Mouse (Mus musculus) midbrain, embryonic 13.5 days (tissue): ENCODE measurements at regions not wholly inside any gene's neighbourhood (a gene's known extent, or its start where the extent isn't known, plus 50 kb on each side); places are given as distances from the start of the nearest gene placed in this dataset.

Source experiments
- ATAC-seq: fragments of 200-750 bp; cut with Nextera tagmentation; 2 replicates; pipeline ENCODE4 v1.8.0; 2017; ENCODE audit warnings: mild to moderate bottlenecking, moderate TSS enrichment, moderate library complexity
- H3K27ac ChIP-seq: fragments of 300-500 bp; sonication (generic); 2 replicates; pipeline ENCODE4 v1.5.1; 2015; ENCODE audit warnings: inconsistent platforms, mild to moderate bottlenecking, moderate library complexity
- H3K27me3 ChIP-seq: fragments of 300-500 bp; sonication (generic); 2 replicates; pipeline ENCODE4 v1.6.1; 2015; ENCODE audit warnings: mild to moderate bottlenecking, inconsistent platforms
- H3K36me3 ChIP-seq: fragments of 300-500 bp; sonication (generic); 2 replicates; pipeline ENCODE4 v1.6.1; 2015; ENCODE audit warnings: mild to moderate bottlenecking, inconsistent platforms
- H3K4me1 ChIP-seq: fragments of 300-500 bp; sonication (generic); replicated peaks from 2 replicates; pipeline ENCODE4 v1.6.1; 2015; ENCODE audit warnings: inconsistent platforms
- H3K4me2 ChIP-seq: fragments of 300-500 bp; sonication (generic); replicated peaks from 2 replicates; pipeline ENCODE4 v1.6.1; 2015; ENCODE audit warnings: moderate library complexity, mild to moderate bottlenecking, inconsistent platforms
- H3K4me3 ChIP-seq: fragments of 300-500 bp; sonication (generic); replicated peaks from 2 replicates; pipeline ENCODE4 v1.5.1; 2015; ENCODE audit warnings: mild to moderate bottlenecking, inconsistent platforms
- H3K9ac ChIP-seq: fragments of 300-500 bp; sonication (generic); replicated peaks from 2 replicates; pipeline ENCODE4 v1.6.1; 2015; ENCODE audit warnings: mild to moderate bottlenecking, inconsistent platforms
- H3K9me3 ChIP-seq: fragments of 300-500 bp; sonication (generic); 2 replicates; pipeline ENCODE4 v1.6.1; 2016; ENCODE audit warnings: mild to moderate bottlenecking, inconsistent platforms
- WGBS: fragments of 180-500 bp; shearing (Covaris S2); methylation state at CpG from one replicate; pipeline ENCODE4 v1.1.7; 2015; 5-methylcytosine and 5-hydroxymethylcytosine counted together

DNA sequence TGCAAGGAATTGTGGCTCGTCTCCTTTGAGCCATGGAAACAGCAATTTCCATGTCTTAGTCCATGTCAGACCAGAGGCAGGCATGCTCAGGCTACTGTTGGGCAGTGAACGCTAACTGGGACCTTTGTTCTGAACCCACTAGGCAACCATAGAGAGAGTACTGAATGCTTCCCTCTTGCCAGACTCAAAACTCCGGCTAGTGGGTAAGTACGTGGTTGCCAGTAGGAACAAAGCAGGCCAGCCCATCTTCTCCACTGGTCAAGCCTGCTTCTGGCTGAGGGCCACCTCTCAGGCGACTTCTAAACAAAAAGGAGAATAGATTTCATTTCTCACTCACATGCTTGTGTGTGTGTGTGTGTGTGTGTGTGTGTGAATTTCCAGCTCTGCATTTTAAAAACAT lies 163.8 kb upstream of the Maf start:
- peaks cover 3% of the 10 kb centered on the region; the same call in 1 of the 2 replicates for H3K27me3 ChIP-seq
- no peak overlapping the region for H3K9ac ChIP-seq
- H3K27ac ChIP-seq: no peak overlapping the region
- no peak overlapping the region for H3K4me3 ChIP-seq
- 0 out of 2 replicates have a peak, but pooled peaks cover 3% of the 10 kb centered on the region for H3K4me1 ChIP-seq
- no peaks in the 10 kb centered on the region for H3K36me3 ChIP-seq
- 64% methylated on average over 5 of the region's 5 CpGs for WGBS
- ATAC-seq: no peak
- H3K4me2 ChIP-seq: no peak overlapping the region
- H3K9me3 ChIP-seq: no peaks in the 10 kb centered on the region

GRCm38 (mm10) chr8:115861381-115861780 lies 153.8 kb upstream of the Maf start:
- Histone ChIP-seq H3K36me3 (no peaks in the 10 kb centered on the region), H3K27me3 (no peaks in the 10 kb centered on the region), H3K4me2 (no peak overlapping the region), H3K4me1 (no peaks in the 10 kb centered on the region), H3K9ac (no peak overlapping the region), H3K4me3 (no peak overlapping the region), H3K9me3 (no peaks in the 10 kb centered on the region), H3K27ac (no peak overlapping the region)
- WGBS: 94% methylated on average over 3 of the region's 3 CpGs
- no peak for ATAC-seq

GRCm38 (mm10) chr8:115859406-115859805 lies 151.8 kb upstream of the Maf start:
- H3K9me3 ChIP-seq: no peaks in the 10 kb centered on the region
- no peak overlapping the region for H3K4me2 ChIP-seq
- no peaks in the 10 kb centered on the region for H3K27me3 ChIP-seq
- 93% methylated on average over 8 of the region's 8 CpGs for WGBS
- H3K9ac ChIP-seq: no peak overlapping the region
- no peaks in the 10 kb centered on the region for H3K4me1 ChIP-seq
- no peak for ATAC-seq
- H3K36me3 ChIP-seq: no peaks in the 10 kb centered on the region
- H3K4me3 ChIP-seq: no peak overlapping the region
- H3K27ac ChIP-seq: no peak overlapping the region

- WGBS: 93% methylated on average over 10 of the region's 10 CpGs
- Histone ChIP-seq H3K9ac (no peak overlapping the region), H3K36me3 (no peaks in the 10 kb centered on the region), H3K4me2 (no peak overlapping the region), H3K27me3 (no peaks in the 10 kb centered on the region), H3K4me3 (no peak overlapping the region), H3K9me3 (no peaks in the 10 kb centered on the region), H3K4me1 (no peaks in the 10 kb centered on the region), H3K27ac (no peak overlapping the region)
- no peak for ATAC-seq
Measured at GRCm38 (mm10) chr8:115856816-115857215, 149.2 kb upstream of the Maf start.

DNA sequence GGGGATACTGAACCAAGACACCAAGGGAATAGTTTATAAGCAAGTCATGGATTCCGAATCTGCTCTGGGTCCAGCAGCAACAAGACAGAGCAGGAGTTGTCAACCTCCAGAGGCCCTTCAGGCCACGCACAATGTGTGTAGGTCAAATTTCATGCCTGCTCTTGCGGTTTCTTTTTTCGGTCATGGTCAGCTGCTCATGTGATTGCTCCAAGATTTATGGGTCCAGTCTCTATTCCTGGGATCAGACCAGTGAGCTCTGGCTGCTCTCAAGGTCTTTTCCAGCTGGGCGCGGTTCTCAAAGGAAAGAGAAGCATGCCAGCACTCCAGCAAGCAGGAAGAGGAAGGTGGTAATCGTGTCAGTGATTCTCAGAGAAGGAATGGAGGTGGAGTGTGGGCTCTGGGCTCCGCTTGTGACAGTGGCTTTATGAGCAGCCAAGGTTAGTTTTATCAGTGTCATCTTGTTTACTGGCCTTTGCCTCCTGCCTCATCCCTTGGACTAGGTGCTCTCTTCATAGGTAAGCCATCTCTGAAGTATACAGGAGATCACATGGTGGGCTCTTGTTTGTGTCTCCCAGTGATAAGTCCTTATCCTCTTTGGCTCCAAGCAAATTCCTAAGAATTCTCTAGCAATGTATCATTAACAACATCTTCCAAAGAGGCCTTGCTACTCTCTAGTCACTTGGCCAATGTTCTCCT lies 148.5 kb upstream of the Maf start:
- 93% methylated on average over 8 of the region's 8 CpGs for WGBS
- H3K4me3 ChIP-seq: no peak overlapping the region
- ATAC-seq: no peak

GRCm38 (mm10) chr8:115854209-115854900 lies 146.8 kb upstream of the Maf start:
- no peaks in the 10 kb centered on the region for H3K36me3 ChIP-seq
- no peaks in the 10 kb centered on the region for H3K27me3 ChIP-seq
- 91% methylated on average over 9 of the region's 9 CpGs for whole genome bisulfite sequencing
- ATAC-seq: no peak
- no peak overlapping the region for H3K4me3 ChIP-seq
- no peak overlapping the region for H3K4me2 ChIP-seq
- no peak overlapping the region for H3K9ac ChIP-seq
- H3K9me3 ChIP-seq: no peaks in the 10 kb centered on the region
- no peak overlapping the region for H3K27ac ChIP-seq
- no peaks in the 10 kb centered on the region for H3K4me1 ChIP-seq

More for the DNA sequence above, 148.5 kb upstream of the Maf start:
- H3K36me3 ChIP-seq: no peaks in the 10 kb centered on the region
- no peak overlapping the region for H3K4me2 ChIP-seq
- H3K27ac ChIP-seq: no peak overlapping the region
- no peaks in the 10 kb centered on the region for H3K9me3 ChIP-seq
- no peaks in the 10 kb centered on the region for H3K27me3 ChIP-seq
- no peak overlapping the region for H3K9ac ChIP-seq
- no peaks in the 10 kb centered on the region for H3K4me1 ChIP-seq

GRCm38 (mm10) chr8:115850552-115850951 lies 143.0 kb upstream of the Maf start:
- Histone ChIP-seq H3K27me3 (no peaks in the 10 kb centered on the region), H3K4me2 (no peak overlapping the region), H3K36me3 (no peaks in the 10 kb centered on the region), H3K9ac (no peak overlapping the region), H3K4me1 (no peaks in the 10 kb centered on the region), H3K4me3 (no peak overlapping the region), H3K27ac (no peak overlapping the region), H3K9me3 (no peaks in the 10 kb centered on the region)
- no peak for ATAC-seq
- 67% methylated on average over 1 of the region's 1 CpGs for WGBS

DNA sequence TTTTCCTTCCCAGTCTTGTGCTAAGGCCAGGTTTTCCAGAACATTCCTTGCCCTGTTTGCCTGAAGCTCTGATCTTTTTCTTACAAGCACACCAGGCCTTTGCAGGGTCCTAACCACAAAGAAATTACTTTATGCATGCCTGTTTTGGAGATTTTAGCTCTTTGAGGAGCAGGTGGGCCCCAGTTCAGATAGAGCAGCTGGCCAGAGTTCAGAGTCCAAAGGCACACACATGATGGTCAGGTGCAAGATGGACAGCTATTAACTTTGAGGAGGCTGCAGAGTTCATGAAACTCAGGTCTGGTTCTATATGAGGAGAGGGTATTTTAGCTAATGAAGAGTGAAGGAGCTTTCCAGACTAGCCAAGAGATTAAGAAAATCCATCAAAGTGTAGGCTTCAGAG lies 125.8 kb upstream of the Maf start:
- Histone ChIP-seq H3K4me2 (no peak overlapping the region), H3K9ac (no peak overlapping the region), H3K9me3 (no peaks in the 10 kb centered on the region), H3K4me3 (no peak overlapping the region), H3K36me3 (no peaks in the 10 kb centered on the region), H3K27me3 (no peaks in the 10 kb centered on the region), H3K4me1 (no peaks in the 10 kb centered on the region), H3K27ac (no peak overlapping the region)
- ATAC-seq: no peak

GRCm38 (mm10) chr8:115831675-115832074 lies 124.1 kb upstream of the Maf start:
- no peaks in the 10 kb centered on the region for H3K27me3 ChIP-seq
- no peak overlapping the region for H3K4me2 ChIP-seq
- no peak for ATAC-seq
- no peak overlapping the region for H3K27ac ChIP-seq
- H3K9me3 ChIP-seq: no peaks in the 10 kb centered on the region
- no peaks in the 10 kb centered on the region for H3K36me3 ChIP-seq
- no peak overlapping the region for H3K9ac ChIP-seq
- no peaks in the 10 kb centered on the region for H3K4me1 ChIP-seq
- no peak overlapping the region for H3K4me3 ChIP-seq
- WGBS: 19% methylated on average over 1 of the region's 1 CpGs

GRCm38 (mm10) chr8:115830012-115830662 lies 122.5 kb upstream of the Maf start:
- 72% methylated on average over 4 of the region's 4 CpGs for WGBS
- no peak for ATAC-seq

GRCm38 (mm10) chr8:115826516-115826915 lies 118.9 kb upstream of the Maf start:
- H3K4me3 ChIP-seq: no peak overlapping the region
- H3K27ac ChIP-seq: no peak overlapping the region
- WGBS: 88% methylated on average over 3 of the region's 3 CpGs
- H3K4me2 ChIP-seq: no peak overlapping the region
- H3K9ac ChIP-seq: no peak overlapping the region
- no peak for ATAC-seq
- H3K27me3 ChIP-seq: no peaks in the 10 kb centered on the region
- no peaks in the 10 kb centered on the region; the same call in 1 of the 2 replicates for H3K9me3 ChIP-seq
- no peaks in the 10 kb centered on the region for H3K36me3 ChIP-seq
- no peaks in the 10 kb centered on the region for H3K4me1 ChIP-seq

More at GRCm38 (mm10) chr8:115830012-115830662, 122.5 kb upstream of the Maf start:
- Histone ChIP-seq H3K4me3 (no peak overlapping the region), H3K9ac (no peak overlapping the region), H3K27ac (no peak overlapping the region), H3K36me3 (no peaks in the 10 kb centered on the region), H3K4me2 (no peak overlapping the region), H3K9me3 (no peaks in the 10 kb centered on the region), H3K4me1 (no peaks in the 10 kb centered on the region), H3K27me3 (no peaks in the 10 kb centered on the region)

GRCm38 (mm10) chr8:115825899-115826502 lies 118.4 kb upstream of the Maf start:
- no peaks in the 10 kb centered on the region for H3K27me3 ChIP-seq
- WGBS: 84% methylated on average over 5 of the region's 5 CpGs

More at GRCm38 (mm10) chr8:115825899-115826502, 118.4 kb upstream of the Maf start:
- H3K4me1 ChIP-seq: no peaks in the 10 kb centered on the region
- H3K9me3 ChIP-seq: no peaks in the 10 kb centered on the region; the same call in 1 of the 2 replicates
- H3K4me3 ChIP-seq: no peak overlapping the region
- no peak overlapping the region for H3K9ac ChIP-seq
- ATAC-seq: no peak
- H3K4me2 ChIP-seq: no peak overlapping the region
- H3K36me3 ChIP-seq: no peaks in the 10 kb centered on the region
- no peak overlapping the region for H3K27ac ChIP-seq
